Mouse (Mus musculus) gastrocnemius, postnatal 25 days (tissue): ENCODE measurements around the gene Mbd3. TPM values are rescaled to one million over a fixed set of nuclear protein-coding genes. Genes with fewer than 3 reads are reported as not detected.
"Not testable (repeated sequence)": the region's sequence is repeated elsewhere in the genome, so short reads cannot be mapped to it uniquely, and the experiment has no call there.

Source experiments
- DNase-seq: peaks from one replicate; pipeline ENCODE4 v3.0.0; 2022
- total RNA-seq, 2 experiments: library from RNA; stranded (reverse); gene quantifications; 1 replicate in 1 of 2; 2 replicates in 1 of 2; pipeline ENCODE4 v1.2.3; 2021

Mbd3 gene
- total RNA-seq, 2 experiments from 2014 or later = 78.7 to 93.6 TPM

DNA sequence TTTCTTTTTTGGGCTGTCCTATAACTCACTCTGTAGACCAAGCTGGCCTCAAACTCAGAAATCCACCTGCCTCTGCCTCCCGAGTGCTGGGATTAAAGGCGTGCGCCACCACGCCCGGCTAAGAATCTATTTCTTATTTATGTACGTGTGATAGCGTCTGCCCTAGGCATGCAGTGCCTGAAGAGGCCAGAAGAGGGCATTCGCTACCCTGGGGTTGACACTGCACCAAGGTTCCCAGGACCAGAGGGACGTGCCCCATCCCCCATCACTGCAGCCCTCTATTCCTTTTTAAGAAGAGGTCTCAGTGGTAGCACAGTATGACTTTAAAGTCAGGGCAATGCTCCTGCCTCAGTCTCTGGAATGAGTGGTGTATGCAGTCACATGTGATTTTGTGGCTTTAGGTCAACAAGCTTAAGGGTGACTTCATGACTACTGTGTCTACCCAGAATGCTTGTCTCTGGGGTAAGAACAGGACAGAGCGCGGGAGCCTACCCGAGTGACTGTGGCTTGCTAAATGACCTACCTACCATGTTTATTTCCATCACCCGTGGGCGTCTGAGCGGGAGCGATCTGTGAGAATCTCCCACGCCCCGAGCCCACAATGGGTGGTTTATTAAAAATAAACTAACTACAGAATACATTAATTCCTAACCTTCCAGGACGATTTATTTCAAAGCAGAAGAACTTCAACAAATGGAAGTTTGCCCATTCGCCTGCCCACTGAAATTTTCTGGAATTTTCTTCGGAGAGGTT lies 29.2 kb downstream of the Mbd3 start:
- DNase-seq = no peak

DNA sequence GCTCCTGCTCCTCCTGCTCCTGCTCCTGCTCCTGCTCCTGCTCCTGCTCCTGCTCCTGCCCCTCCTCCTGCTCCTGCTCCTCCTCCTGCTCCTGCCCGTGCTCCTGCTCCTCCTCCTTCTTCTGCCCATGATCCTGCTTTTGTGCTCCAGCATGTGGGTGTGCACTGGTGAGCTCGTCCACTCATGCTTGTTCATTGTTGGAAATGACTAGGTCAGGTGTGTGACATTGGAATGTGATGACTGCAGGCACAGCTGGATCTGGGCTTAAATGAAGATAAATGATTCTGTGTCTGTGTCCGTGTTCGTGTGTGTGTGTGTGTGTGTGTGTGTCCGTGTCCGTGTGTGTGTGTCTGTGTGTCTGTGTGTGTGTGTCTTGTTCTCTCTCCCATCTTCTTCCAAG lies 31.0 kb downstream of the Mbd3 start:
- no peak for DNase-seq

DNA sequence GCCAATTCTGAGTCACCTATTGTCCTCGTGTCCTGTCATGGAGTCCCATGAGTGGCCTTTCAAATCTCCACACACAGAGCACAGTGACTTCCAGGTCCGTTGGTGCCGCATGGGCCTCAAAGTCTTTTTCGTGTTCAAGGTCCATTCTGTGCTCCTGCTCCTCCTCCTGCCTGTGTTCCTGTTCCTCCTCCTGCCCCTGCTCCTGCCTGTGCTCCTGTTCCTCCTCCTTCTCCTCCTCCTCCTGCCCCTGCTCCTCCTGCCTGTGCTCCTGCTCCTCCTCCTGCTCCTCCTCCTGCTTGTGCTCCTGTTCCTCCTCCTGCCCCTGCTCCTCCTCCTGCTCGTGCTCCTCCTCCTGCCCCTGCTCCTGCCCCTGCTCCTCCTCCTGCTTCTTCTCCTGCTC lies 31.4 kb downstream of the Mbd3 start:
- DNase-seq = no peak

DNA sequence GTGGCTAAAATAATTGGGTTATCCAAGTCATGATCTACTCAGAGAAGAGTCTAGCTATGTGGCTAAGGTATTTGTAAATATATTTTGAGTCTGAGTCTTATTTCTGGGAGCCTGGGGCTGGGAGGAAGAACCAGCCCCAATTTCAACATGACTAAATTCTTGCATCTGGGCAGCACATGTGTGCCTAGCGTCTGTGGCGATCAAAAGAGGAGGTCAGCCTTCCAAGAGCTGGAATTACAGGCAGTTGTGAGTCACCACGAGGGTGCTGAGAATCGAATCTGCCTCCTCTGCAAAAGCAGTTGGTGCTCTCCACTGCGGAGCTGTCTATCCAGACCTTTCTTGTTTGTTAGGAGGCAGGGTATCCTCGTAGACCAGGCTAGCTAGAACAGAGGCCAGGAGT lies 33.6 kb downstream of the Mbd3 start:
- no peak for DNase-seq

DNA sequence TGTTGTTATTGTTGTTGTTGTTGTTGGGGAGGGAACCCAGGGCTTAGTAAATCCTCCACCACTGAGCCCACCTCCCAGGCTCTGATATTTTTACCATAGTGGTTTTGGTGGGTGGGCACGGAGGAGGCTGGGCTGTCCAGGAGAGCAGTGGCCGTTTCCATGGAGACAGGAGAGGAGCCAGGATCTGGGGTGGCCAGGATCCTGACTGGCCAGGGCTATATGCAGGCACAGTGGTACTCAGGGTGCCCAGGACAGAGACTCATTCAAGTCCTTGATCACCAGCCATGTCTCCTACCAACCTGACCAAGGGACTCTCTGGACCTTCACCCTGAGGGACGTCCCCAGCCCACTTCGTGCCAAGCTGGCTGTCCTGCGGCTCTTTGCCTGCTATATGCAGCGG lies 35.6 kb downstream of the Mbd3 start:
- no peak for DNase-seq

DNA sequence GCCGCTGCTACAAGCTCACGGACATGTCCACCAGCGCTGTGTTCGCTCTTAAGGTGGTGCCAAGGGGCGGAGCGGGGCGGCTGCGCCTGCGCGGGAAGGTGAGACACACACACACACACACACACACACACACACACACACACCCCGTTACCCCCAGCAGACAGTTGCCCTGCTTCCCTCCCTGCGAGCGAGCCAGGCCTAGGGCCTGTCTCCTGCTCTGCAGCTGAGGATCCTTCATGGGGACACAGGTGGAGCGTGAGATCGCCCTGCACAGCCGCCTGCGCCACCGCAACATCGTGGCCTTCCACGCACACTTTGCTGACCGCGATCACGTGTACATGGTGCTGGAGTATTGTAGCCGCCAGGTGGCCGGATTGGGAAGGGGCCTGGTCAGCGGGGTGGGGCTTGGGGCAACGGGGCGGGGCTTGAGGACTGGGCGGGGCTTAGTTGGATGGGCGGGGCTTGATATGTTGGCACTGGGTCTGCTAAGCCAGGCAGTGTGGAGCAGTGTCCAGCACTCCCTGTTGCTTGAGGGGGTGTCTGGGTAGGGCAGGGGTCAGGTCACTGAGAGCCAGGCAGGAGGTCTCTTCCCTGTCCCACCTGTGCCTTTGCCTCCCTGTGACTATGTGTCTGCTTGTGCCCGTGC lies 41.2 kb downstream of the Mbd3 start:
- DNase-seq = no peak

DNA sequence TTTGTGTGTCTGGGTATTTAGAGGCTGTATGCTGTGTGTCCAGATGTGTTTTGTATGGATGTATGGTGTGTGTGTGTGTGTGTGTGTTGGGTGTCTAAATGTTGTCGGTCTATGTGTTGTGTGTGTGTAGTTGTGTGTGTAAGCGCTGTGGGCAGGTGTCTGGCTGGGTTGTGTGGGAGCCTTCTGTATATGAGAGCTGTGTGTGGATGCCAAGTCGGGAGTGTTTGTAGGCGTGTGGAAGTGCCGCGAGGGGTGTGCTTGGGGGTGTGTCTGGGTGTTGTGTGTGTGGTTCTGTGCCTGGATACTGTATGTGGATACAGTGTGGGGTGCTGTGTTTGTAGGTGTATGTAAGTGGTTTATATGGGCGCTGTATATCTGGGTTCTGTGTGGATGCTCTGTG lies 42.0 kb downstream of the Mbd3 start:
- no peak for DNase-seq

DNA sequence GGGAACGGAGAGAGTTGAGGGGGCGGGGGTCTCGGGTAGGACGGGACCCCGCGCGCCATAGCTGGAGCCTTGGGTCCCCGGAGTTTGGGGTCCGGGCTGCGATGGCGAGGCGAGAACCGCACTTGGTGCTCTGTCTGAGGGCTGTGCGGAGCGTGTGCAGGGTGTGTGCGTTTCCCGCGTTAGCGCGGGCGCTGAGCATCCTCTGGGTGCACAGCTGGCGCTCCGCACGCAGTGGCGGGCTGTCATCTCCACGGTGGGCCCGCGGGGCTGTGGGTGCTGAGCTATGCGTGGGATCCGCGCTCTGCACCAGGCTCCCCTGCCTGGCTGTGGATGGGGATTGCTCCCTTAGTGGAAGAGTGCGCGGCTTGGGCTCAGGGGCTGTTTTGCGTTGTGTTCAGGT lies 42.6 kb downstream of the Mbd3 start:
- no peak for DNase-seq

DNA sequence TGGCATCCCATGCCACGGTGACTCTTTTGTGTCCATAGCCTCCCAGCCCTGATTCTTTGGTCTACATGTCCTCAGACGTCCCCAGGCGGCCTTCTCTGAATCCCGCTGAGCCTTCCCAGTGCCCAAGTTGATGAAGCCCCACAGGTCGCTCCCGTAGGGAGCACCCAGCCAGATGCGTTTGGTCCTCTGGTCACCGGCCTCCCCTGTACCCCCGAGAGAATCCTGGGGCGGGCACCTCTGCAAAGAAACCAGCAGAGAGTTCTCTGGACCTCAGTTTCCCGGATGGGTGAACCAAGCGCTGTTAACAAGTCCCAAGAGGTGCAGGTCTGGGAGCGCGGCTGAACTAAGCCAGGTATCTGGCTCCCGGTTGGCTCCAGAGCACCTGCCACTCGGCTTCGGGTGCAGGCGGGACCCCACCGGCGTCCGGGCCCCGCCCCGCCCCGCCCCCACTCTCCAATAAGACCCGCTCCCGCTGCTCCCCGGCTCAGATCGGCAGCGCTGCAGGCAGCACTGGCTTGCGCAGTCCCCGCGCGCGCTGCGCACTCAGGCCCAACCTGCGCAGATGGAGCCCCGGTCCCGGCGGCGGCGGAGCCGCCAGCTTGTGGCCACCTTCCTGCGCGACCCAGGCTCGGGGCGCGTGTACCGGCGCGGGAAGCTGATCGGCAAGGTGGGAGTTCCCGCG lies 43.2 kb downstream of the Mbd3 start, which contains the start of gene Plk5:
Gene Plk5, plus strand, starts transcription at position 459 of the 682 bp plus-strand sequence.
- no peak for DNase-seq

DNA sequence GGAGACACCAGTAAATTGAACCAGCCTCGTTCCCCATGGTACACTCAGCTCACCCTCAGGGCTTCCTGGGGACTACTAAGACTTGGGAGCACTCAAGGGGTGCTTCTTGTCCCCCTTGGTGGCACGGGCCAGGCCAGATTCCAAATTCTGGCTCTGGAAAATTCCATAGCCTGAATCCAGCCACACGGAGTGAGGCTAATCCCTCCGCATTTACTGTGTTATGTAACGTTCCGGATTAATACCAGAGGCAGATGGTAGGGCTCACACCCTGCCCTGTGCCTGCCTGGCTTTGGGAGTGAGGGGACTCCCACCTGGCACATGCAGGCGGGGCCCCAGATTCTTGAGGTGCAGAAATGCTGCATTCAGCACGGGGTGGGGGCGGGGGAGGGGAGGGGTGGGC lies 43.9 kb downstream of the Mbd3 start:
- DNase-seq = no peak

DNA sequence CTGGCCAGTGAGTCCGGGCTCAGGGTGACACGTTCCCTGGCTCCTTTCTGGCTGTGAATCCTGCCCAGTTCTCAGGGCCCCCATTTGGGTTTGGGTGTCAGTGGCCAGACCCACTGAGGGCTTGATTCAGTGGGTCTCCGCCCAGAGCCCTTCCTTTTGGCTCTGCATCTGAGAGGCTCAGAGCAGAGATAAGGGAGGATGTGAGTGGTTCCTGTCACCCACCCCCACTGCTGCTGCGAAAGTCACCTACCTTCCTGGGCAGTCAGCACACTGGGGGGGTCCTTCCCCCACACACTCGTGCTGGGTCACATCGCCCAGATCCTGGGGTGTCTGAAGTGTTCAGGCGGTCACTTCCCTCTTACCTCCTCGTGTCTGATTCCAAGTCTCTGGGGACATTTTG lies 46.6 kb downstream of the Mbd3 start:
- no peak for DNase-seq

DNA sequence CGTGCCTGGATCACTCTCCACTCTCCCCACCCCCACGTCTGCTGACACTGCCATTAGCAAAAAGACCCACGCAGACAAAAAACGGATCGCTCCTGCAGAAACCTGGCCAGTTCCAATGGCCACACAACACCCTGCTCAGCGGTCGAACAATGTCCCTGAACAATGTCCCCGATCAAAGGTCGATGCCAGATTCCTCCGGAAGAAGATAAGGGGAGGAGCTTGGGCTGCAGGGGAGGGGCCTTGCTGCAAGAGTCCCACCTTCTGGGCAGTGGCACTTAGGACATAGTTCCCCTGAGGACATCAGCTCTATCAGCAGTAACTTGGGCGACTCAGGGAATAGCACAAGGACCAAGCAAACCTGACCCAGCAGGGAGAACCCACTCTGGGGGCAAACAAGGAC lies 47.5 kb downstream of the Mbd3 start:
- DNase-seq = no peak

DNA sequence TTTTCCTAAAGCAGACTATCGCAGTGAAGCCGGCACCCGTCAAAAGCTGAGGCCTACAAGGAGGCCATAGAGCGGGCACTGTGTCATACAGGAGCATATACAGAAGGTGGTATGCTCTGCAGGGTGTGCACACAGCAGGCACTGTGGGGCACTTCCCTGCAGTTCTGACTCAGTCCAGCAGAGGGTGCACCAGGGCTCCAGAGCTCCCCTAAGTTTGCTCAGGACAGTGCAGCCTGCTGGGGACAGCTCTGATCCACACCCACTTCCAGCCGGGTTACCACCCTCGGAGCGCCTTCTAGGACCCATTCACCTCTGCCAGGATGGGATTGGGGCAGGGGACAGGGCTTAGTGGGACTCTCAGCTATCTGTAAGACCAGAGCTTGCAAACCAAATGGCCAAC lies 49.1 kb downstream of the Mbd3 start:
- DNase-seq = peak; percentile 63

DNA sequence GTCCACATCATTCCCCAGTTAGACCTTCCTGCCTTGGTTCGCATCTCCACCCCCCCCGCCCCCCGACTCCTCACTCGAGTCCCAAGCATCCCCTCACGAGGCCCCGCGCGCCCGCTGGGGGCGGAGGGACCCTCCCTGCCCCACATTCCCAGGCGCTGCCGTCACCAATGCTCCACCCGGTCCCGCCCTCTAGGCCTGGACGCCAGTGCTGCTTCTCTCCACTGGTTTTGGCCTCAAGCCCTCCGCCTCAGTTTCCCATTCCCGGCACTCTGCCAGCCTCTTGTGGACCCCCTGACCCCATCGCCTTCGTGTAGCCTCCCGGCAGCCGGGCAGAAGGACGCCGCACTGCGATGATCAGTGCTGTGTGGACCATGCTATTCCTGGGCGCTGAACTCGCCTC lies 50.4 kb downstream of the Mbd3 start:
- no peak for DNase-seq

DNA sequence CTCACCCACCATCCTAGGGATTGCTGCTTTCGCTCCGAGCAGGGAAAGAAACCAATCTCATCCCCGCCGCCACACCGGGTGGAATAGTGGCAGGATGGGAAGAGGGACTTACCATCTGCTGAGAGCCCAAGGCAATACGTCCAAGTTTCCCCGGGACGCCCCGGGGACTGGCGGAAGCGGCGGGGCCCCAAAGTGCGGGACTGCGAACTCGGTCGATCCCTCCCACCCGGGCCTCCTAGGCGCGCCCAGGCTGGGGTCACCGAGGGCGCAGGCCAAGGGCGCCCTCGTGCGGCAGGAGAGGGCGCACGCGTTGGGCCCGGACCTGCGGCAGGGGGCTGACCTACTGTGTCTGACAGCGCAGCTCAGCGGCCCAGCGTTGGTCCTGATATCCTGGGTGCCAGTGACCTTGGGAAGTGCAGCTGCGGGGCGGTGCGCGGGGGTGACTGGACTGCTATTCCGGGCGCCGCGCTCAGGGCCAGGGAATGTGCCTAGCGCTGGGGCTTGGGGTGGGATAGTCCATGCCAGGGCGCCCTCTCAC lies 51.0 kb downstream of the Mbd3 start, which contains the start of gene Adamtsl5:
Gene Adamtsl5, minus strand, starts transcription at position 169 of the 538 bp plus-strand sequence.
- peak; percentile 78 for DNase-seq

DNA sequence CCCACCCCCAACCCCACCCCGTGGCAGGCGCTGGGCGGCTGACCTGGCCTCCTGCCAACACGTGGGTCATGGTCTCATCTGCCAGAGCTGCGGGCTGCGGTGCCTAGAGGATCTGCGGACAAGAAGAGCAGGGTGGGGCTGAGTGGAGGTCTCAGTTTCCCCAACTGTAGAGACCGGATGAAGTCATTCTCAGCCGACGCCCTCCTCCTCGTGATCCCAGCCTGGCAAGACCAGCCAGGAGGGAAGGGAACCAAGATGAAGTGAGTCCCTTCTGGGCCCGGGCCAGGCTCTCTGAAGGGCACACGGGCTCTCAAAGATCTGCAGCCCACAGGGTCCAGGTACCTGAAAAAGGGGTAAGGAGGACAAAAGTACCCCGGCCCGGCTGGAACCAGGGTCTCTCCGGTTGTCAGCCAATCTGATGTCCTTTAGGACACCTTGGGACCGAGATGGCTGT lies 51.8 kb downstream of the Mbd3 start:
- DNase-seq = no peak

DNA sequence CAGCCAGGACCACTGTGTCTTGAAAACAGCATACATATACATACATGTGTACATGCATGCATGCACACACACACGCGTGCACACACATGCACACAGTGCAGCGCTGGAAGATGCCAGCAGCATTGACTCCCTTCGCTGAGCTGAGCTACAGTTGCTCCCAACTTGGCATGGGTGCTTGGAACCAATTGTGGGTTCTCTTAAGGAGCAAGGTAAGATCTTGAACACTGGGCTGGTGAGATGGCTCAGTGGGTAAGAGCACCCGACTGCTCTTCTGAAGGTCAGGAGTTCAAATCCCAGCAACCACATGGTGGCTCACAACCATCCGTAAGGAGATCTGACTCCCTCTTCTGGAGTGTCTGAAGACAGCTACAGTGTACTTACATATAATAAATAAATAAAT lies 53.4 kb downstream of the Mbd3 start:
- DNase-seq = not testable (repeated sequence)

DNA sequence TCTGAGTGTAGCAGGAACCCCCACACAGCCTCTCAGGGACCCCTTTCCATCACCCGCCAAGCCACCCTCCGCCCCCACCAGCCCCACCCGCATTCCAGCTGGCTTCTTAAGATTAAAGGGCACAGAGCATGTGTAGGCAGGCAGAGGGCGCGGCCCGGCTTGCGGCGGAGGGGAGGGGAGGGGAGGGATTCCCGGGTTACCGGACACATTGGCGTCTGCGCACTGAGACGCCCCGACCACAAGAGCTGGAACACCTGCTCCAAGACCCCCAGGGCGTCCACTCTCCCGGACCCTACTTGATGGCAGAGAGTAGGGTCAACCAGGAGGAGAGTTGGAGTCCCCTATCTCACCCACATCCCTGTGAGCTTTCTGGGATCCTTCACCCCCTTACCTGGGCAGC lies 54.2 kb downstream of the Mbd3 start:
- DNase-seq = no peak

DNA sequence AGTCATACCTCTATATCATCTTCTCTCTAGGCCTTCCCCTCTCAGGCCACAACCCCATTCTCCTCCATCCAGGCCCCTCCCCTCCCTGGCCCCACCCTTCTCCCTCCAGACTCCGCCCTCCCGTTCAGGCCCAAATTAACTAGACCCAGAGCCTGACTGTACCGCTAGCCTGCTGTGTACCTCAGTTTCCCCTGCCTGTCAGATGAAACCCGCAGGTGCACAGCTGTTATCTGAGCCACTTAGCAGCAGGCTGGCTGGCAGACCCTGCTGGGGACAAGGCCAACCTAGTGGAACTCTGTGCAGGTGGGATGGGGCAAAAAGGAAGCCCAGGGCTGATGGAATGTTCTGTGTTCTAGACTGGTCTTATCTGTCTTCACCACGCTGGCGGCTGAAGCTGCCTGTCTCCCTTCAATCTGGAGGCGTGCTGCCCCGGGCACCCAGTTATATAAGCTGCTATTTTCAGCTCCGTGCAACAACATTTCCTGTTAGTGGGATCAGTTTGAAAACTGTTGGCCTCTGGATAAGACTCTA lies 55.2 kb downstream of the Mbd3 start:
- peak; percentile 57 for DNase-seq

DNA sequence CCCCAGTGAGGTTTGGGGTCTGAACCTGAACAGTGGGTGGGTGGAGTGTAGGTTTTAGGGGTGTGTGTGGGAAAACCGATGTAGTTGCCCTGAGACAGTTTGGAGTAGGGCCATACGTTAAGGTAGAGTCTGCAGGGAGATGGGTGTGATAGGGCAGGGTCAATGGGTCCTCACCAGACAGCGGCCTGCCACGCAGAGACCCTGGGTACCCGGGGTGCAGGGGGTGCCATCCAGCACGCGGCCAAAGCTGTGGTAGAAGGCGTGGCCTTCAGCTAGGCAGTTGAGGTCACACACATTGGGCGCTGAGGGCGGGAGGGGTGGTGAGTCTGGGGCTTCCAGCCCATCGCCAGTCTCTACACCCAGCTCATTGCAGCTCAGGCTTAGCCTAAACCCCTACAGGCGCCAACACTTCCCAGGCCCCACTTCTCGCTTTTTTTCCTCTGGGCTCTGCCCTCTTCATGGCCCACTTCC lies 55.9 kb downstream of the Mbd3 start:
- no peak for DNase-seq

DNA sequence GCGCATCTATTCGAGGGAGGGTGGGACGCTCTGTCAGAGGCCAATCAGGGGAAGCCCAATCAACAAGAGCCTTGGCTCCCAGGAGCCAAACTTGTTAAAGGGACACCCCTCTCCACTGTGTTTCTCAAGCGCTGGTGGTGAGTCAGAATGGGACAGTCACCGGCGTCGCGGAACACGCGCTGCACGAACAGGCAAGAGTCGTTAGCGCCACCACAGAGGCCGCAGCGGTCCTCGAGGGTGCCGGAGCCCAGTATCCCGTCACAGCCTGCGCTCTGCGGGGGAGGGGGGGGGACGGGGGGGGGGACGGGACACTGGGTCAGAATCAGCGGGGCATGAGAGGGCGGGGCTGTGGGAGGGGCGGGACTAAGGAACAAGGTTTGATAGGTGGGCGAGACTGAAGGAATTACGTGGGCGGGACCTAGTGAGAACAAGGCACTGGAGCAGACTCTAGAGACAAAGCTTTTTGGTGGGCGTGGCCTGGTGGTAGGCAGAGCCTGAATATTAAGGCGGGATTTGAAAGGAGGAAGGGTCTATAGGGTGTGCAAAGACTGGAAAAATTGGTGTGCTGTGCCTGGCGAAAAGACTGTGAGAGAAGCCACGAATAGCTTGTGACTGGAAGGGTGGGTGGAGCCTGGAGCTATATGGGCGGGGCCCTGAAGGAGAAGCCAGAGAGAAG lies 56.5 kb downstream of the Mbd3 start:
- no peak for DNase-seq
